Mouse (Mus musculus) lung, adult 10 weeks (tissue): ENCODE data around the gene Olfr1299. TPM values are rescaled to one million over a fixed set of nuclear protein-coding genes. Genes with fewer than 3 reads are reported as not detected.

Experiments
- polyA plus RNA-seq: library from polyadenylated mRNA; stranded (reverse); fragments of 350-450 nt; fragmentation: Illumina TruSeq; extraction: RNeasy Lipid Tissue Mini Kit (QIAGEN cat#74804); gene quantifications from one replicate; pipeline ENCODE4 v1.2.3, GENCODE M21; 2014; ENCODE audit warnings: low read depth, low replicate concordance; ENCODE audit not compliant: insufficient read depth

The Olfr1299 gene
- polyA plus RNA-seq, result not detected

DNA sequence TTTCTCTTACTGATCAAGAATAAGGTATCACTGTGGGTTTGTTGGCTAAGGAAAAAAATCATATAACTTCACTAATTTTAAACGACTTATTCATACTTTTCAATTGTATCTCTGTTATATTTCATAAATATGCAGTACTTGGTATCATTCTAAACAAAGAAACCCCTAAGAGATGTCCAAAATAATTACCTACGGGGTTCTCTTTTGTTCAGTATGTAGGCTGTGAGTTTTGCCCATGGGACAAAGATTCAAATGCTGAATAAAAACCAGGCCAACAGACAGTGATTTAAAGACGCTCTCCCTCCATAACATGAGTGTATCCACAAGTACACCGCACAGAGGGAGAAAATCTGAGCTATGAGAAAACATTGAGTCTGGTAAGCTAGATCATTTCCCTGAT lies at the start of gene Olfr1299:
Olfr1299 (plus strand) TSS at position 301 of the 400 bp plus-strand sequence.

DNA sequence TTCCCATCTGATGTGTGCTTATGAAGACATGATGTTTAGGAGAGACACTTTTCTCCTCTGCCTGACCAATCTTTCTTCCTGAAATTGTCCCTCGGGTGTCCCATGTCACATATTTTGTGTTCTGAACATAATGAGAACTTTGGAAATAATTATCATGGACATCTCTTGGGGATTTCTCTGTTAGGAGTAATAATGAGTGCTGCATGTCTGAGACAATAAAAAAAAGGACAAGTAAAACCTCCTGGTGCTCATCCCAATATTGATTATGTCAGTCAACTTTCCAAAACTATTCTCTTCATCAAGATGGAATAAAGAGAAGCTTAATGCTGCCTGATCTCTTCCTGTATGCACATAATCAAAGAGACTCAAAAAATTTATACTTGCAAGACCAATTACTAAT lies 34.8 kb upstream of the Olfr1299 start, which contains the start of gene Olfr1297:
Olfr1297 (minus strand) TSS at position 101 of the 400 bp plus-strand sequence.

GRCm38 (mm10) chr2:111649101-111649500 lies 12.1 kb upstream of the Olfr1299 start, which contains the start of gene Olfr1298:
Gene Olfr1298, minus strand, starts transcription at chr2:111649201.

Other genes starting within 250 kb of the Olfr1299 start
- gene Olfr1286, start 238.3 kb upstream of the Olfr1299 start, polyA plus RNA-seq, result not detected
- gene Olfr1287, start 212.3 kb upstream of the Olfr1299 start, polyA plus RNA-seq, result not detected
- gene Olfr1288, start 187.3 kb upstream of the Olfr1299 start, polyA plus RNA-seq, result not detected
- gene Olfr1289, start 180.6 kb upstream of the Olfr1299 start, polyA plus RNA-seq, result not detected
- not detected for gene Olfr1290, start 167.6 kb upstream of the Olfr1299 start, polyA plus RNA-seq
- gene Olfr1291-ps1, start 164.2 kb upstream of the Olfr1299 start, polyA plus RNA-seq, result not detected
- not detected for gene Olfr1293-ps, start 136.2 kb upstream of the Olfr1299 start, polyA plus RNA-seq
- gene Olfr1294, start 121.1 kb upstream of the Olfr1299 start, polyA plus RNA-seq, result not detected
- gene Olfr1295, start 91.7 kb upstream of the Olfr1299 start, polyA plus RNA-seq, result not detected
- gene Olfr1297, start 34.9 kb upstream of the Olfr1299 start, polyA plus RNA-seq, result not detected
- gene Olfr1298, start 12.2 kb upstream of the Olfr1299 start, polyA plus RNA-seq, result not detected
- gene Olfr1301, start 89.6 kb downstream of the Olfr1299 start, polyA plus RNA-seq, result not detected
- gene Olfr1302, start 116.0 kb downstream of the Olfr1299 start, polyA plus RNA-seq, result not detected
- gene Olfr1303, start 158.9 kb downstream of the Olfr1299 start, polyA plus RNA-seq, result not detected
- gene Olfr1305, start 215.7 kb downstream of the Olfr1299 start, polyA plus RNA-seq, result not detected